Mouse (Mus musculus) small intestine, adult 2 months (tissue): ENCODE results near the gene Rhbdl3.

ENCODE experiments used
- CTCF ChIP-seq: fragments of 200-500 bp; IDR thresholded peaks from 2 replicates; pipeline ENCODE4 v1.5.1; 2012; ENCODE audit warnings: low read depth, mild to moderate bottlenecking, control low read depth, inconsistent platforms, low read length, moderate library complexity, mixed read lengths; ENCODE audit not compliant: insufficient replicate concordance, insufficient read length; ENCODE audit errors: extremely low read depth
- POLR2A ChIP-seq: fragments of 200-500 bp; IDR thresholded peaks from 2 replicates; pipeline ENCODE4 v1.6.1; 2012; ENCODE audit warnings: low read depth, mild to moderate bottlenecking, control low read depth, inconsistent platforms, low read length, moderate library complexity

DNA sequence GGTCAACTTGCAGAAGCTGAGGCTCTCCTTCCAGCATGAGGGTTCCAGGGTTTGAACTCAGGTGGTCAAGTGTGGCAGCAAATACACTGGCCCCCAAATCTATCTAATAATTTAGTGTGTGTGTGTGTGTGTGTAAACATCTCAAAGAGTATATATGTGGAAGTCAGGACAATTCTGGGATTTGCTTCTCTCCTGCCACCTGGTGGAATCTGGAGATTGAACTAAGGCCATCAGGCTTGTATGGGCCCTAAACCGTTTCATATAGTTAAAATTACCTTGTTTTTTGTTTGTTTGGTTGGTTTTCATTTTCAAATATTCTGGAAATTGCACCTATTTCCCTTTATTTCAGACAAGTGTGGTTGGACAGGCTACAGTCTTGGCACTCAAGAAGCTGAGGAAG lies 68.2 kb downstream of the Rhbdl3 start:
- TF ChIP-seq CTCF: no peak
- TF ChIP-seq POLR2A: no peak
